ENCODE assay signal across 8 mouse cellular contexts in the genomic region with DNA sequence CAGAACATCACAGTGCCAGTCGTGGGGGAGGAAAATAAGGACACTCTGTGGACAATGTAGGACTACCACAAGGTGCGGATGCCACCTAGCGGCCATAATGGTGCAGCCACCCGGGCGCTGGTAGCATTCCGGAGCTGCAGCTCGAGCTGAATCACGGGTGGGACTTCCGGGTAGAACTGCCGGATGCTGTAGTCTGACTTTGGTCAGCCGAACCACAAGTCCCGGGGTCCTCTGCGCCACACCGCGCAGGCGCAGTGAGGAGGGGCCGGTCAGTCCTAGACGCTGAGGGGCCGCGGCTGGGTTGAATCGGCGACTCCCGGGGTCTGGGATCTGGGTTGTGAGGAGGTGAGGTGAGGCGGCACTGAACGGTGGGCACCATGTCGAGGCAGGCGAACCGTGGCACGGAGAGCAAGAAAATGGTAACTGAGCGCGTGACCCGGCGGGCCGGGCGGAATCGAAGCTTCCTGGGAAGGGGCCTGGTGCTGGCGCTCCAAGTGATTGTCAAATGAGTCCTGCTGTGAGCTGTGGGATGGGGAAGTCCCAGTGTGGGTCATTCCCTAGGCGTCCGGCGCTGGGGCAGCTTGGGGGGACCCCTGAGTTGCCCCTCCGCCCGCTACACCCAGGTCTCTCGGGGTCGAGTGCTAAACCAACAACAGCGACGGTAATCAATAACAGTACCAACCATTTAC. TPM values are rescaled to one million over a fixed set of nuclear protein-coding genes. Genes with fewer than 3 reads are reported as not detected.
A peak's percentile ranks its signal among the peaks of the same experiment; 100 is the strongest.
DNase-seq lines count a peak whose midpoint lies in the region; ATAC-seq lines count a peak whose summit lies in the region.

A gene (plus strand): TSS at position 207 of the 689 bp plus-strand sequence.

- under 1% methylated on average over 46 of the region's 46 CpGs for WGBS in heart, embryonic 13.5 days
- under 1% methylated on average over 46 of the region's 46 CpGs for WGBS in liver, embryonic 12.5 days (ENCODE audit: insufficient replicate concordance)
- WGBS in stomach, embryonic 15.5 days, result under 1% methylated on average over 46 of the region's 46 CpGs

- H3K4me1 ChIP-seq in brown adipose tissue, adult 24 weeks (ENCODE audit: control insufficient read depth, insufficient read depth, insufficient read length, low read length), result peaks cover 28% of the 10 kb centered on the region
- H3K4me1 ChIP-seq in heart, embryonic 13.5 days, result peaks cover 57% of the 10 kb centered on the region
- H3K4me1 ChIP-seq in liver, embryonic 12.5 days, result peaks cover 54% of the 10 kb centered on the region
- peaks cover 43% of the 10 kb centered on the region for H3K4me1 ChIP-seq in stomach, embryonic 15.5 days

- DNase-seq in CD4-positive, CD25-positive, alpha-beta regulatory T cell, adult 2 months (ENCODE audit: low read depth, low spot score), result peak; percentile 98
- DNase-seq in fat pad, adult 2 months (ENCODE audit: extremely low read depth, low read depth, low spot score), result peak; percentile 69
- DNase-seq in kidney, postnatal 10 days, result peak; percentile 100
- DNase-seq in natural killer cell, adult 2 months (ENCODE audit: low spot score in 2 of 2), result peak; percentile 99

- no peaks in the 10 kb centered on the region for H3K9me3 ChIP-seq in heart, embryonic 13.5 days
- H3K9me3 ChIP-seq in liver, embryonic 12.5 days (replicated peaks), result no peaks in the 10 kb centered on the region
- H3K9me3 ChIP-seq in stomach, embryonic 15.5 days, result no peaks in the 10 kb centered on the region

- 0 out of 2 replicates have a peak, but pooled peaks cover 8% of the 10 kb centered on the region for H3K36me3 ChIP-seq in heart, embryonic 13.5 days
- 0 out of 2 replicates have a peak, but pooled peaks cover 3% of the 10 kb centered on the region for H3K36me3 ChIP-seq in liver, embryonic 12.5 days
- H3K36me3 ChIP-seq in stomach, embryonic 15.5 days, result no peaks in the 10 kb centered on the region

- H3K4me2 ChIP-seq in heart, embryonic 13.5 days, result peak within 1 kb of the TSS; percentile 93
- peak within 1 kb of the TSS; percentile 88 for H3K4me2 ChIP-seq in liver, embryonic 12.5 days
- H3K4me2 ChIP-seq in stomach, embryonic 15.5 days, result peak within 1 kb of the TSS; percentile 82

- H3K9ac ChIP-seq in heart, embryonic 13.5 days, result peak within 1 kb of the TSS; percentile 96
- H3K9ac ChIP-seq in liver, embryonic 12.5 days, result peak within 1 kb of the TSS; percentile 89
- peak within 1 kb of the TSS; percentile 80 for H3K9ac ChIP-seq in stomach, embryonic 15.5 days

- peak within 1 kb of the TSS; percentile 88 for H3K27ac ChIP-seq in brown adipose tissue, adult 24 weeks (replicated peaks; ENCODE audit: low read depth, low read length)
- peak within 1 kb of the TSS; percentile 95 for H3K27ac ChIP-seq in heart, embryonic 13.5 days (replicated peaks)
- H3K27ac ChIP-seq in liver, embryonic 12.5 days, result peak within 1 kb of the TSS; percentile 82
- H3K27ac ChIP-seq in stomach, embryonic 15.5 days, result peak within 1 kb of the TSS; percentile 95

- H3K4me3 ChIP-seq in brown adipose tissue, adult 24 weeks (ENCODE audit: insufficient read depth, low read depth, low read length), result peak within 1 kb of the TSS; percentile 81
- peak within 1 kb of the TSS; percentile 89 for H3K4me3 ChIP-seq in heart, embryonic 13.5 days
- peak within 1 kb of the TSS; percentile 79 for H3K4me3 ChIP-seq in liver, embryonic 12.5 days
- peak within 1 kb of the TSS; percentile 77 for H3K4me3 ChIP-seq in stomach, embryonic 15.5 days (replicated peaks)

- no peaks in the 10 kb centered on the region for H3K27me3 ChIP-seq in heart, embryonic 13.5 days (replicated peaks)
- peaks cover 25% of the 10 kb centered on the region for H3K27me3 ChIP-seq in liver, embryonic 12.5 days (replicated peaks)
- no peaks in the 10 kb centered on the region for H3K27me3 ChIP-seq in stomach, embryonic 15.5 days (replicated peaks)

- ATAC-seq in heart, embryonic 13.5 days (ENCODE audit: extremely low read depth, insufficient number of reproducible peaks, low FRiP score, low TSS enrichment), result peak; percentile 81
- ATAC-seq in liver, embryonic 12.5 days, result peak; percentile 88
- ATAC-seq in stomach, embryonic 15.5 days (ENCODE audit: insufficient read depth, low FRiP score, low read depth), result peak; percentile 93

RNA-seq across cellular contexts. Expression of the gene that starts here (rescaled TPM):
- polyA plus RNA-seq in brown adipose tissue, adult 24 weeks (2012; ENCODE audit: insufficient read depth, insufficient read length, missing spikeins), result 73.3 and 97.6 TPM in 2 replicates
- polyA plus RNA-seq in heart, embryonic 13.5 days (2015; fragmentation: Nextera tagmentation; extraction: Ambion mirVana), result 68.5 and 74.5 TPM in 2 replicates
- polyA plus RNA-seq in liver, embryonic 12.5 days (2016; fragmentation: Nextera tagmentation; extraction: Ambion mirVana), result 43.7 and 44.0 TPM in 2 replicates
- 91.7 and 97.1 TPM in 2 replicates for polyA plus RNA-seq in stomach, embryonic 15.5 days (2015; fragmentation: Nextera tagmentation; extraction: Ambion mirVana)

Comparison
In these comparisons a context has a peak if more than half of its experiments do, and no peak if none do; other contexts are left out.
1. Peak in every context shown above with its lines: DNase-seq, ATAC-seq, H3K4me3 ChIP-seq and H3K27ac ChIP-seq.